Mouse (Mus musculus): Measurements from ENCODE around the gene Pfpl. TPM values are rescaled to one million over a fixed set of nuclear protein-coding genes. Genes with fewer than 3 reads are reported as not detected.

The Pfpl gene
- polyA plus RNA-seq, 1 experiment from 2014 or later: not detected

DNA sequence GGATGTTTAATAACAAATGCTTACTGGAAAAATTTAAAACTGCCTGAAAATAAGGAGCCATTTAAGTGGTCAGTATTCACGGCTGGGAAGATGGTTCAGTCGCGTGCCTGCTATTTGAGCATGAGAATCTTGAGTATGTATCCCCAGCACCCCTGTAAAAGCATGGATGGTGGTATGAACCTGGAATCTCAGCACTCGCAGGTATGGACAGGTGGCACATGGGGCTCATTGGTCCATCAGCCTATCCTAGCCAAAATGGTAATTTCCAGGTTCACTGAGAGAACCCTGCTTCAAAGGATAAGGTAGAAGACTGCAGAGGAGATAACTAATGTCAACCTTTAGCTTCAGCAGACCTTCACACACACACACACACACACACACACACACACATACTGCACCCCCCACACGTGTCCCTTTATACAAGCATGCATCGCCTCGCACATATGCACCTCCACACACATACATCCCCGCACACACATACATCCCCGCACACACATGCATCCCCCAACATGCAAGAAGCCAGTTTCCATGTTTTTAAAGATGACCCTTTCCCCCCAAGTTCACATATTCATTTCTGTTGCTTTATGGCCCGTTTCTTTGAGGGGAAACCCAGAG lies 37.9 kb downstream of the Pfpl start:
- Histone ChIP-seq H3K27me3 (replicated peaks) (no peaks in the 10 kb centered on the region), H3K4me1 (replicated peaks) (peaks cover 9% of the 10 kb centered on the region), H3K4me2 (no peak overlapping the region), H3K9me3 (replicated peaks) (no peaks in the 10 kb centered on the region), H3K9ac (no peak overlapping the region), H3K36me3 (no peaks in the 10 kb centered on the region), H3K27ac (ENCODE audit: poor library complexity, severe bottlenecking) (no peak overlapping the region), H3K4me3 (no peak overlapping the region)
- ATAC-seq (ENCODE audit: insufficient number of reproducible peaks, low FRiP score): no peak
- 86% methylated on average over 10 of the region's 10 CpGs for WGBS

DNA sequence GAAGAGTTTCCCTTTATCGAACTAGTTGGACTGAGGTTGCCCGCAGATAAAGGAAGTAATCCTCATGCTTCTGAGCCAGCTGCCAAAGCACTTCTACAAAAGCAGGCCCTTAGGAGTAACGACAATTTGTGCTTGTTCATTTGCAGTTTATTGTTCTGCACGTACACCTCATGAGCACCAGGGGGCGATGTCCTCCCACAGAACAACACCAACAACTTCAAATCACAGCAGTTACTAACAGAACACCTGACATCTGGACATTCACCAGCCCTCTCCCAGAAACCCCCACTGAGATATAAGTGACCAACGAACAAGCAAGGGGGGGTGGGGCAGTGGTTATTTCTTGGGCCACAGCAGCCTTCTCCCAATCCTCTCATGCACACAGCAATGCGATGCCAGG lies 38.5 kb downstream of the Pfpl start:
- 26% methylated on average over 7 of the region's 7 CpGs for WGBS
- ATAC-seq (ENCODE audit: insufficient number of reproducible peaks, low FRiP score): no peak
- H3K4me2 ChIP-seq: no peak overlapping the region

DNA sequence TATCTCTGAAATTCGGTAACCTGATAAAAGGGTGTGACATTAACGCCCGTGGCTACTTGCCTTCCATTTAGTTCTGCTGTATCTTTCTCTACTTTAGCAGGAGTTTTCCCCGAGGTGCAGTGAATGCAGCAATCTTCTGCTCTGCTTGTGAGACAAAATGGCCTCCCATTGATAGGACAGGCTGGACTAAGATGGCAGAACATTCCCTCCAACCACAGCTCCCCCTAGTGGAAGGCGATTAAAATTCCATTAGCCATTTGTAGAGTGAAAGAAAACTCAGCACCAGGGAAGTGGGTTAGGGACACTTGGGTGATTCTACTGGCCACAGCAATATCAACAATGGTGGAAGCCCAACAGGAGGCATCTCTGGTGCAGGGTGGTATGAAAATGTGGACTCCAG lies 39.7 kb downstream of the Pfpl start:
- WGBS: 74% methylated on average over 5 of the region's 5 CpGs
- no peaks in the 10 kb centered on the region for H3K9me3 ChIP-seq (replicated peaks)

More for the DNA sequence above, 38.5 kb downstream of the Pfpl start:
- no peaks in the 10 kb centered on the region for H3K9me3 ChIP-seq (replicated peaks)
- peaks cover 9% of the 10 kb centered on the region for H3K4me1 ChIP-seq (replicated peaks)
- no peak overlapping the region for H3K9ac ChIP-seq
- no peaks in the 10 kb centered on the region for H3K27me3 ChIP-seq (replicated peaks)
- H3K27ac ChIP-seq (ENCODE audit: poor library complexity, severe bottlenecking): no peak overlapping the region
- no peaks in the 10 kb centered on the region for H3K36me3 ChIP-seq
- no peak overlapping the region for H3K4me3 ChIP-seq

DNA sequence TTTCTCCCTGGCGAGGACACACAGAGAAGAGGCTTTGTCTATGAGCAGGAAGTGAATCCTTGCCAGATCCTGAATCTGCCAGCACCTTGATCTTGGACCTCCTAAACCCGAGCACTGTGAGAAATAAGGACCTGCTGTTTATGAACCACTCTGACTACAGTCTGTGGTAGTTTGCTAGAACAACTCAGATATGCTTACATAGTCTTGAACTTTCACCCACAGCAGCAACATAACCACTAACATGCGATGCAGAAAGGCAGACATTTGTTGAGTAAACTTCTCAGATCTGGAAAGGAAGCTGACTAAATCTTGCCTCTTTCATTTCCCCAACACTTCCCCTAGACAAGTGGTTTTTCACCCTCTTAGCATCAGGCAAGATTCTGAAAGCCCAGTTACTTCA lies 44.2 kb downstream of the Pfpl start:
- Histone ChIP-seq H3K4me2 (no peak overlapping the region), H3K27me3 (replicated peaks) (no peaks in the 10 kb centered on the region), H3K27ac (ENCODE audit: poor library complexity, severe bottlenecking) (no peak overlapping the region), H3K9me3 (replicated peaks) (no peaks in the 10 kb centered on the region), H3K4me1 (replicated peaks) (peaks cover 8% of the 10 kb centered on the region; the same call in 1 of the 2 replicates), H3K9ac (no peak overlapping the region), H3K36me3 (no peaks in the 10 kb centered on the region), H3K4me3 (no peak overlapping the region)
- no peak for ATAC-seq (ENCODE audit: insufficient number of reproducible peaks, low FRiP score)
- WGBS: 49% methylated on average over 3 of the region's 3 CpGs

More for the DNA sequence above, 39.7 kb downstream of the Pfpl start:
- Histone ChIP-seq H3K4me1 (replicated peaks) (peaks cover 9% of the 10 kb centered on the region), H3K4me2 (no peak overlapping the region), H3K4me3 (no peak overlapping the region), H3K27ac (ENCODE audit: poor library complexity, severe bottlenecking) (no peak overlapping the region), H3K9ac (no peak overlapping the region), H3K27me3 (replicated peaks) (no peaks in the 10 kb centered on the region), H3K36me3 (no peaks in the 10 kb centered on the region)
- ATAC-seq (ENCODE audit: insufficient number of reproducible peaks, low FRiP score): no peak

DNA sequence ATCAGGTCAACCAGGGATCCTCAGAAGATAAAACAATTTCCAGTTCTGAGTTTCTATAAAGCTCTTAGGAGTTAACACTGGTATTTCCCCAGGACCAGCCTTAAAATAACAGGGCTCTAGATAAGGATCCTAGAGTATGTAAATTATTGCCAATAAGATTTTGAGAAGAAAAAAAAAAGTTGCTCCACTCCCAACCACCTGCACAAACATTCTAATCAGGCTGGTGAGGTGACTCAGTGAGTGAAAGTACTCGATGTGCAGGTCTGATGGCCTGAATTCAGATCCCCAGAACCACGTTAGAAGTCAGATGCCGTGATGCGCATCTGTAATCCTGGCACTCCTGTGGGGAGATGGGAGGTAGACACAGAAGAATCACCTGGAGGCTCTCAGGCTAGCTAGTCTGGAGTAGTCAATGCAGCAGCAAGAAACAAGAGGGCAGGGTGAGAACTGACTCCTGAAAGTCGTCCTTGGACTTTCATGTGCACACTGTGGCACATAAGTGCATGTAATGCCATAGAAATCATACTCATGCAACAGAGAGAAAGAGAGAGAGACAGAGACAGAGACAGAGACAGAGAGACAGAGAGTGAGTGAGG lies 44.8 kb downstream of the Pfpl start:
- H3K9me3 ChIP-seq (replicated peaks): no peaks in the 10 kb centered on the region
- H3K27ac ChIP-seq (ENCODE audit: poor library complexity, severe bottlenecking): no peak overlapping the region
- no peak overlapping the region for H3K4me3 ChIP-seq
- H3K9ac ChIP-seq: no peak overlapping the region
- WGBS: 72% methylated on average over 5 of the region's 5 CpGs
- ATAC-seq (ENCODE audit: insufficient number of reproducible peaks, low FRiP score): no peak
- H3K36me3 ChIP-seq: no peaks in the 10 kb centered on the region
- H3K4me2 ChIP-seq: no peak overlapping the region
- no peaks in the 10 kb centered on the region for H3K27me3 ChIP-seq (replicated peaks)
- H3K4me1 ChIP-seq (replicated peaks): peaks cover 9% of the 10 kb centered on the region; the same call in 1 of the 2 replicates

DNA sequence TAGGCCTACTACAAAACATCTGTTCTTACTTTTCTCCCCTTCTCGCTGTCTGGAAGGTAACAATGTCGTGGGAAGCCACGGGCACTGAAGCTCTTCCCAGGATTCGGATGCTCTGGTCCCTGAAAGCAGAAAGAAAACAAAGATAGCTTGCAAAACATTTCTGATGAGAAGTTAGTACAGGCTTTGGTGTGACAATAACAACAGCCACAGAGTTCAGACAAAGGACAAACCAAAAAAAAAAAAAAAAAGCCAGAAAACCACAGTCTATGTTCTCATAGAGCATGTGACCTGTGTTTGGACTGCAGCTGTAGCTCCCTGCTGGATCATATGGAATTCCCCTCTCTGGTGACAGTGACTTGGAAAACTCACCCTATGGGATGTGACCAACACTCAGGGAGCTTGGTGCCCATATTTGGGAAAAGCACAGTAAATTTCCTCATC lies 45.5 kb downstream of the Pfpl start:
- no peak overlapping the region for H3K27ac ChIP-seq (ENCODE audit: poor library complexity, severe bottlenecking)
- no peak for ATAC-seq (ENCODE audit: insufficient number of reproducible peaks, low FRiP score)
- H3K9ac ChIP-seq: no peak overlapping the region
- H3K36me3 ChIP-seq: no peaks in the 10 kb centered on the region
- H3K4me1 ChIP-seq (replicated peaks): peaks cover 9% of the 10 kb centered on the region; the same call in 1 of the 2 replicates
- H3K4me3 ChIP-seq: no peak overlapping the region
- no peak overlapping the region for H3K4me2 ChIP-seq
- no peaks in the 10 kb centered on the region for H3K9me3 ChIP-seq (replicated peaks)
- no peaks in the 10 kb centered on the region for H3K27me3 ChIP-seq (replicated peaks)
- WGBS: 73% methylated on average over 4 of the region's 4 CpGs

DNA sequence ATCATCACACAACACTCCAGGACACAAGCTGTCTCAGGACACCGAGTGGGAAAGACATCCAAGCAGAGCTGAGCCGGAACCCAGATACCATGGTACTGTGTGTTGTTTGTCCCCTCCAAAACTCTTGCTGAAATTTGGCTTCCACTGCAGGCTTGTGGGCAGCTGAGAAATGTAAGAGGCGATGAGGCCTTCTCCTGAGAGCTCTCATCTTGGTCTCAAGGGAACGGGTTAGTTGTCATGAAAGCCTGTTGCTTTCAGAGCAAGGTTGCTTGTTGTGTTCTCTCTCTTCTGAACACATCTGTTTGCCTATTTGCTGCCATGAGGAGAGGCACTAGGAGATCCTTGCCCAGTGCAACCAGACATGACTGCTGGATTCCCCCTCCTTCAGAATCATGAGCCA lies 46.2 kb downstream of the Pfpl start:
- no peaks in the 10 kb centered on the region for H3K27me3 ChIP-seq (replicated peaks)
- H3K9me3 ChIP-seq (replicated peaks): no peaks in the 10 kb centered on the region
- H3K4me1 ChIP-seq (replicated peaks): peaks cover 9% of the 10 kb centered on the region; the same call in 1 of the 2 replicates
- H3K4me3 ChIP-seq: no peak overlapping the region
- no peak overlapping the region for H3K4me2 ChIP-seq
- ATAC-seq (ENCODE audit: insufficient number of reproducible peaks, low FRiP score): no peak
- whole genome bisulfite sequencing: 81% methylated on average over 4 of the region's 4 CpGs
- no peak overlapping the region for H3K9ac ChIP-seq
- no peak overlapping the region for H3K27ac ChIP-seq (ENCODE audit: poor library complexity, severe bottlenecking)
- no peaks in the 10 kb centered on the region for H3K36me3 ChIP-seq

DNA sequence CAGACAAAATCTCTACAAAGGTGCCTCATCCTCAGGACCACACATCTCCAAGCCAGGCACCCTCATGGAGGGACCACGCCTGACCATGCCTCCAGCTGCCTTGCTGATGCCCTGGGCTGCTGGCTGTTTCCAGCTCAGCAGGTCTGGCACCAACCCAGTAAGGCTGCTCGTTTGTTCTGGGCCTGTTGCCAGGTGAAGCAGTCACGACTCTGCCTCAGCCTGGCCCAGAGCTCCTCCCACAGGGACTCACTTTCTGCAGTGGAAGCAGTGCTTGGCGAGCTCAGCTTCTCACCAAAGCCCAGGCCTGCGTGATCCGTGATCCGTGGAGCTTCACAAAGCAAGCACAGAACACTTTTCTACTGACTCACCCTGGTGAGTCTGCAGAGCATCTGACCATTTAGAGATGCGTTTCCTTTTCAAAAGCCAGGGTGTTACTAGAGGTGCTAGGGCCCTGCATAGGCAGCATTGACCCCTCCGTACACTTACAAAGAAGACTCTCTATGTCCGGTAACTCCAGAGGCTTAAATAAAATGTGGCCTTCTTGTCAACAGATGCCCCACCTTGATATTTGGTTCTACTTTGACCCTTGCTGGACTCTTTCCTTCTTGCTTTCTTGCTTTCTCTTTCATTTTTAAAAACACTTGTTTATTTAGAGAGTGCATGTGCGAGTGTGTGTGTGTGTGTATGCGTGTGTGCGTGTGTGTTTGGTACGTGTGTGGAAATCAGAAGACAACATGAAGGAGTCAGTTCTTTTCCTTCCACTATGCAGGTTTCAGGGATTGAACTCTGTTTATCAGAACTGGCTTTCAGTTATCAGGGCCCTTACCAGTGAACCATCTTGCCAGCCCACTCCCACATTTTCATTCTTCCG lies 47.9 kb downstream of the Pfpl start:
- no peak overlapping the region for H3K4me2 ChIP-seq
- peaks cover 9% of the 10 kb centered on the region; the same call in 1 of the 2 replicates for H3K4me1 ChIP-seq (replicated peaks)
- H3K9ac ChIP-seq: no peak overlapping the region
- H3K4me3 ChIP-seq: no peak overlapping the region
- no peaks in the 10 kb centered on the region for H3K36me3 ChIP-seq
- no peaks in the 10 kb centered on the region for H3K9me3 ChIP-seq (replicated peaks)
- no peak overlapping the region for H3K27ac ChIP-seq (ENCODE audit: poor library complexity, severe bottlenecking)
- ATAC-seq (ENCODE audit: insufficient number of reproducible peaks, low FRiP score): peak; percentile 89
- WGBS: 57% methylated on average over 15 of the region's 15 CpGs
- H3K27me3 ChIP-seq (replicated peaks): no peaks in the 10 kb centered on the region

DNA sequence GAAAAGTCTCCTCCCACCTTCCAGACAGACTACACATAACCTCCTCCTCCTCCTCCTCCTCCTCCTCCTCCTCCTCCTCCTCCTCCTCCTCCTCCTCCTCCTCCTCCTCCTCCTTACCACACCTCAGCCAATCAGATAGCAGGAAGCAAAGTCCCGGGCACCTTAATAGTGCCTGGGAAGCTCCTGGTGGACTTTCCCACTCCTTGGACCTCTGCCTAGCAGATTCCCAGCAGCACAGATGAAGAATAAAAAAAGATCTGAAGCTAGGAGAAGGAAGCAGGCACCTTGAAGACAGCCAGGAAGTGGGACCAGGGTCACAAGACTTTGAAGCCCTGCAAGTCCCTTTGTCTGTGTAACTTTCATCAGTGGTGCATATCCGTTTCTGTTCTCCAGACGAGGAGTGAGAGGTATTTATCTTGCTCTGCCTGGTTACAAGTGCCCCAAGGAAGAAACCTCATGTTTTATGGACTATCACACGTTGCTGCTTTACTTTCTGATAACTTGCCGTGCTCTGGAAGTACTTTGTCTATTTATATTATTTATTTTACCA lies 49.1 kb downstream of the Pfpl start:
- no peak for ATAC-seq (ENCODE audit: insufficient number of reproducible peaks, low FRiP score)
- Histone ChIP-seq H3K27me3 (replicated peaks) (no peaks in the 10 kb centered on the region), H3K9me3 (replicated peaks) (no peaks in the 10 kb centered on the region), H3K27ac (ENCODE audit: poor library complexity, severe bottlenecking) (no peak overlapping the region), H3K36me3 (no peaks in the 10 kb centered on the region), H3K9ac (no peak overlapping the region), H3K4me2 (no peak overlapping the region), H3K4me3 (no peak overlapping the region), H3K4me1 (replicated peaks) (peaks cover 9% of the 10 kb centered on the region; the same call in 1 of the 2 replicates)
- WGBS: 21% methylated on average over 5 of the region's 5 CpGs

DNA sequence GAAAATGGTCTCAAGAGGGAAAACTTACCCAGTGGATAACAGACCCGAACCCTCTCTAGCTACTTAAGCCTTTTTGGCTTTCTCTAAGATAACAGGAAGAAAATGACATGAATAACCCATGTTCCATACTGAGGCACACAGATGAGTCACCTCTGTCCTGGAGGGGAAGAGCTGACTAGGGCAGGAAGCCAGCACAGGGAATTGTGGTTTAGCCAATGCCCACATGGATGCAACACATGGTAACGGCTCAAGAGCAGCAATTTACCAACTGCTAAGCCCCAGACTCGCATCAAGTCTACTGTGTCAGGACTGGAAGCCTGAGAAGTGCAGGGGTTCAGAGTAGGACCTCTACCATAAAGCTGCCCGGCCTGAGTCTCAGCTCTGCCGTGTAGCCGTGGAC lies 50.7 kb downstream of the Pfpl start:
- WGBS: 75% methylated on average over 6 of the region's 6 CpGs
- Histone ChIP-seq H3K27me3 (replicated peaks) (no peaks in the 10 kb centered on the region), H3K9me3 (replicated peaks) (no peaks in the 10 kb centered on the region), H3K4me2 (no peak overlapping the region), H3K4me1 (replicated peaks) (peaks cover 9% of the 10 kb centered on the region; the same call in 1 of the 2 replicates), H3K9ac (no peak overlapping the region), H3K4me3 (no peak overlapping the region), H3K36me3 (no peaks in the 10 kb centered on the region), H3K27ac (ENCODE audit: poor library complexity, severe bottlenecking) (no peak overlapping the region)
- ATAC-seq (ENCODE audit: insufficient number of reproducible peaks, low FRiP score): no peak
